20 mouse cellular contexts compared by ENCODE assay signal in the genomic region with DNA sequence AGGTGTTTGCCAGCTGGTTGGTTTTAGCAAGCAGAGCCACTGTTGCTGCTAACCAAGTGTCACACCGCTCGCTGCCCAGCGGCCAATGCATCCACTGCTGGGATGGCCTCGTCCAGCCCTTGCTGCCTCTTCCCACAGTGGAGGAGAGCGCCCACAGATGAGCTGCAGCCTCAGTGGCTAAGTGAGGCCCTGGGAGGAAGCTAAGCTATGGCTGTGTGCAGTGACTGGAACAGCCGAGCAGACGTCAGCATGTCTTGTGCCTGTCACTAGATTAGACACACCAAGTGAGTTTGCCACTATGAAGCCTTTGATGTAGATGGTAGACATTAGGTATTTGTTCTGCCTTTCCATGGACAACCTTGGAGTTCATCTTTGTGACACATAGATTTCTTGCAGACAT.
DNase-seq lines count a peak whose midpoint lies in the region; ATAC-seq and TF ChIP-seq lines count a peak whose summit lies in the region.
"Had no signal": no experiment of that assay in that cellular context is flagged by ENCODE, and none has a peak within 500 bp of the region (broad histone marks: within the 10 kb centered on the region; RNA-seq: fewer than 3 reads in every experiment).

No protein-coding gene starts in this region.

- no peak for DNase-seq in forebrain, embryonic 14.5 days (ENCODE audit: low spot score)
- DNase-seq in kidney, adult 11 months, result no peak
- peak; percentile 38 for DNase-seq in midbrain, postnatal 0 days (ENCODE audit: low spot score)
- no peak for DNase-seq in thymus, postnatal 25 days
- DNase-seq in frontal cortex, postnatal 36 days (ENCODE audit: low spot score in 2 of 2), result no peak
- DNase-seq: cerebellum, postnatal 25 days; heart, postnatal 14 days; kidney, adult 18-20 months; thymus, postnatal 4 days had no signal

- H3K36me3 ChIP-seq in forebrain, embryonic 12.5 days (replicated peaks), result no peaks in the 10 kb centered on the region
- no peaks in the 10 kb centered on the region for H3K36me3 ChIP-seq in forebrain, embryonic 14.5 days (ENCODE audit: control insufficient read depth, insufficient read depth, low read length)
- H3K36me3 ChIP-seq in kidney, embryonic 15.5 days, result no peaks in the 10 kb centered on the region
- no peaks in the 10 kb centered on the region for H3K36me3 ChIP-seq in hindbrain, embryonic 16.5 days (ENCODE audit: control insufficient read depth, insufficient read depth, low read length)
- H3K36me3 ChIP-seq in midbrain, postnatal 0 days (ENCODE audit: insufficient read depth, low read length), result no peaks in the 10 kb centered on the region
- H3K36me3 ChIP-seq: embryonic facial prominence, embryonic 10.5 days; limb, embryonic 12.5 days; neural tube, embryonic 12.5 days; stomach, embryonic 15.5 days had no signal

- peak; percentile 33; the same call in 1 of the 2 replicates for ATAC-seq in forebrain, embryonic 12.5 days (ENCODE audit: low FRiP score)
- no peak; the same call in 1 of the 2 replicates for ATAC-seq in forebrain, embryonic 14.5 days
- peak; percentile 72 for ATAC-seq in kidney, embryonic 15.5 days (replicated peaks; ENCODE audit: low FRiP score)
- ATAC-seq in hindbrain, embryonic 16.5 days, result peak; percentile 44
- peak; percentile 22; the same call in 1 of the 2 replicates for ATAC-seq in midbrain, postnatal 0 days (ENCODE audit: low FRiP score)
- ATAC-seq: lung, postnatal 0 days had no signal

- H3K4me2 ChIP-seq in forebrain, embryonic 12.5 days, result no peak overlapping the region
- no peak overlapping the region for H3K4me2 ChIP-seq in forebrain, embryonic 14.5 days (ENCODE audit: low read length)
- no peak overlapping the region for H3K4me2 ChIP-seq in kidney, embryonic 15.5 days
- no peak overlapping the region for H3K4me2 ChIP-seq in hindbrain, embryonic 16.5 days (ENCODE audit: low read length)
- H3K4me2 ChIP-seq in midbrain, postnatal 0 days (ENCODE audit: low read depth, low read length, poor library complexity, severe bottlenecking), result no peak overlapping the region
- H3K4me2 ChIP-seq: limb, embryonic 12.5 days; neural tube, embryonic 12.5 days; stomach, embryonic 15.5 days had no signal

- no peak overlapping the region for H3K27ac ChIP-seq in forebrain, embryonic 12.5 days
- H3K27ac ChIP-seq in forebrain, embryonic 14.5 days (ENCODE audit: low read depth, low read length), result no peak overlapping the region
- H3K27ac ChIP-seq in kidney, embryonic 15.5 days, result no peak overlapping the region
- H3K27ac ChIP-seq in hindbrain, embryonic 16.5 days (ENCODE audit: low read depth, low read length), result no peak overlapping the region
- H3K27ac ChIP-seq in midbrain, postnatal 0 days (ENCODE audit: low read depth, low read length), result no peak overlapping the region
- H3K27ac ChIP-seq: embryonic facial prominence, embryonic 10.5 days; left cerebral cortex, adult 2 months; limb, embryonic 12.5 days; liver, embryonic 14.5 days; neural tube, embryonic 12.5 days; stomach, embryonic 15.5 days had no signal

- TF ChIP-seq CTCF in midbrain, postnatal 0 days (IDR thresholded peaks at IDR 0.05), result no peak

- H3K4me3 ChIP-seq in forebrain, embryonic 12.5 days (replicated peaks), result no peak overlapping the region
- H3K4me3 ChIP-seq in forebrain, embryonic 14.5 days (ENCODE audit: low read depth, low read length), result no peak overlapping the region
- H3K4me3 ChIP-seq in kidney, embryonic 15.5 days (replicated peaks), result no peak overlapping the region
- H3K4me3 ChIP-seq in hindbrain, embryonic 16.5 days (ENCODE audit: low read length), result no peak overlapping the region
- H3K4me3 ChIP-seq in midbrain, postnatal 0 days (ENCODE audit: low read depth, low read length), result no peak overlapping the region
- H3K4me3 ChIP-seq: embryonic facial prominence, embryonic 10.5 days; erythroblast, embryonic 14.5 days; left cerebral cortex, adult 2 months; limb, embryonic 12.5 days; neural tube, embryonic 12.5 days; stomach, embryonic 15.5 days had no signal

- 69% methylated on average over 7 of the region's 7 CpGs for WGBS in forebrain, embryonic 12.5 days
- WGBS in forebrain, embryonic 14.5 days, result 70% methylated on average over 7 of the region's 7 CpGs
- WGBS in kidney, embryonic 15.5 days, result 61% methylated on average over 7 of the region's 7 CpGs
- 45% methylated on average over 7 of the region's 7 CpGs for WGBS in hindbrain, embryonic 16.5 days
- WGBS in midbrain, postnatal 0 days, result 55% methylated on average over 7 of the region's 7 CpGs

- H3K27me3 ChIP-seq in forebrain, embryonic 12.5 days, result 0 out of 2 replicates have a peak, but pooled peaks cover 3% of the 10 kb centered on the region
- H3K27me3 ChIP-seq in forebrain, embryonic 14.5 days (replicated peaks; ENCODE audit: control insufficient read depth, insufficient read depth, low read length), result no peaks in the 10 kb centered on the region
- no peaks in the 10 kb centered on the region for H3K27me3 ChIP-seq in kidney, embryonic 15.5 days
- no peaks in the 10 kb centered on the region for H3K27me3 ChIP-seq in hindbrain, embryonic 16.5 days (replicated peaks; ENCODE audit: control insufficient read depth, insufficient read depth, low read length)
- H3K27me3 ChIP-seq in midbrain, postnatal 0 days (ENCODE audit: insufficient read depth, low read length), result no peaks in the 10 kb centered on the region
- H3K27me3 ChIP-seq: neural tube, embryonic 12.5 days; stomach, embryonic 15.5 days had no signal

- H3K9me3 ChIP-seq in forebrain, embryonic 12.5 days, result no peaks in the 10 kb centered on the region
- H3K9me3 ChIP-seq in forebrain, embryonic 14.5 days (replicated peaks; ENCODE audit: control insufficient read depth, low read length), result no peaks in the 10 kb centered on the region
- H3K9me3 ChIP-seq in kidney, embryonic 15.5 days (replicated peaks), result no peaks in the 10 kb centered on the region
- H3K9me3 ChIP-seq in hindbrain, embryonic 16.5 days (ENCODE audit: control insufficient read depth, low read length), result no peaks in the 10 kb centered on the region
- no peaks in the 10 kb centered on the region for H3K9me3 ChIP-seq in midbrain, postnatal 0 days (ENCODE audit: low read length)
- H3K9me3 ChIP-seq: embryonic facial prominence, embryonic 10.5 days; neural tube, embryonic 12.5 days; stomach, embryonic 15.5 days had no signal

- no peak overlapping the region for H3K9ac ChIP-seq in forebrain, embryonic 12.5 days
- no peak overlapping the region for H3K9ac ChIP-seq in forebrain, embryonic 14.5 days (ENCODE audit: low read length)
- H3K9ac ChIP-seq in kidney, embryonic 15.5 days, result no peak overlapping the region
- H3K9ac ChIP-seq in hindbrain, embryonic 16.5 days (ENCODE audit: low read depth, low read length), result no peak overlapping the region
- no peak overlapping the region for H3K9ac ChIP-seq in midbrain, postnatal 0 days (replicated peaks; ENCODE audit: low read length, poor library complexity, severe bottlenecking)
- H3K9ac ChIP-seq: limb, embryonic 12.5 days; liver, embryonic 14.5 days; neural tube, embryonic 12.5 days; stomach, embryonic 15.5 days had no signal

- H3K4me1 ChIP-seq in forebrain, embryonic 12.5 days, result peaks cover 19% of the 10 kb centered on the region
- peaks cover 3% of the 10 kb centered on the region; the same call in 1 of the 2 replicates for H3K4me1 ChIP-seq in forebrain, embryonic 14.5 days (ENCODE audit: control insufficient read depth, insufficient read depth, low read length)
- H3K4me1 ChIP-seq in kidney, embryonic 15.5 days, result peaks cover 9% of the 10 kb centered on the region
- peaks cover 14% of the 10 kb centered on the region for H3K4me1 ChIP-seq in hindbrain, embryonic 16.5 days (ENCODE audit: control insufficient read depth, insufficient read depth, low read depth, low read length)
- no peaks in the 10 kb centered on the region for H3K4me1 ChIP-seq in midbrain, postnatal 0 days (ENCODE audit: insufficient read depth, low read length)
- H3K4me1 ChIP-seq: limb, embryonic 12.5 days; stomach, embryonic 15.5 days had no signal
